Comparison of ENCODE assay signal across 16 mouse cellular contexts in the genomic region with DNA sequence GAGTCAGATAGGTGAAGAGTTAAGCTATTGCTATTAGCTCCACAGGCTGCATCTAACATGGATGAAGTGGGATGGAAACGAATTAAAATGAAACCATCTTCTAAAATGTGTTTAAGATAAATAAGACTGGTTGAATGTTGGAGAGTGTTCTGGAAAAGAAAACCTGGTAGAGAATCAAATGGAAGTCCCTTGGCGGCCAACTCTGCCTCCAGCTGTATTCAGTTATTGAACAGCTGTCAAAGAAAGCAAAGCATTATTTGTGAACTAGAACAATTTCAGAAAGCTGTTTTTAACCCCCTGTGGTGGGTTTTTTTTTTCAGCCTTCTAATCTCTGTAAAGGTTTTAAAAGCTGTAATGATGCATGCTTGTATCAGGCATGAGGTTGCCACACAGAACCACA. TPM values are rescaled to one million over a fixed set of nuclear protein-coding genes. Genes with fewer than 3 reads are reported as not detected.
A peak's percentile ranks its signal among the peaks of the same experiment; 100 is the strongest.
DNase-seq lines count a peak whose midpoint lies in the region; ATAC-seq and TF ChIP-seq lines count a peak whose summit lies in the region.
"Had no signal": no experiment of that assay in that cellular context is flagged by ENCODE, and none has a peak within 500 bp of the region (broad histone marks: within the 10 kb centered on the region; RNA-seq: fewer than 3 reads in every experiment).

No protein-coding gene starts in this region.

- TF ChIP-seq CTCF in cerebellum, adult 2 months (IDR thresholded peaks at IDR 0.05; ENCODE audit: borderline replicate concordance, insufficient read depth, low read depth, low read length) = no peak

- no peak overlapping the region for H3K9ac ChIP-seq in heart, embryonic 16.5 days (ENCODE audit: low read length)
- H3K9ac ChIP-seq in limb, embryonic 14.5 days (ENCODE audit: low read depth, low read length, severe bottlenecking) = no peak overlapping the region
- H3K9ac ChIP-seq in neural tube, embryonic 14.5 days (replicated peaks; ENCODE audit: low read depth, low read length) = no peak overlapping the region
- H3K9ac ChIP-seq in neural tube, embryonic 15.5 days (replicated peaks) = no peak overlapping the region
- H3K9ac ChIP-seq: forebrain, embryonic 15.5 days; kidney, embryonic 15.5 days; liver, embryonic 13.5 days; neural tube, embryonic 12.5 days had no signal

- peak overlapping the region; percentile 35; the same call in 1 of the 2 replicates for H3K27ac ChIP-seq in heart, embryonic 16.5 days (ENCODE audit: low read length)
- H3K27ac ChIP-seq in limb, embryonic 14.5 days (replicated peaks; ENCODE audit: low read depth, low read length) = no peak overlapping the region
- no peak overlapping the region for H3K27ac ChIP-seq in limb, embryonic 10.5 days
- H3K27ac ChIP-seq in neural tube, embryonic 14.5 days (ENCODE audit: low read depth, low read length) = 0 out of 2 replicates have a peak overlapping the region, but pooled peaks have one; percentile 10
- H3K27ac ChIP-seq in neural tube, embryonic 15.5 days (replicated peaks) = no peak overlapping the region; the same call in 1 of the 2 replicates
- H3K27ac ChIP-seq in cerebellum, adult 2 months (ENCODE audit: insufficient read depth, low read length) = no peak overlapping the region
- H3K27ac ChIP-seq: forebrain, embryonic 15.5 days; kidney, embryonic 15.5 days; liver, embryonic 13.5 days; neural tube, embryonic 12.5 days had no signal

- H3K9me3 ChIP-seq in heart, embryonic 16.5 days (replicated peaks; ENCODE audit: control insufficient read depth, low read length) = no peaks in the 10 kb centered on the region
- H3K9me3 ChIP-seq in limb, embryonic 14.5 days (ENCODE audit: control insufficient read depth, low read length) = no peaks in the 10 kb centered on the region
- H3K9me3 ChIP-seq in limb, embryonic 10.5 days (replicated peaks) = no peaks in the 10 kb centered on the region
- H3K9me3 ChIP-seq in neural tube, embryonic 14.5 days (ENCODE audit: control insufficient read depth, low read length) = no peaks in the 10 kb centered on the region
- no peaks in the 10 kb centered on the region for H3K9me3 ChIP-seq in neural tube, embryonic 15.5 days (replicated peaks)
- H3K9me3 ChIP-seq: forebrain, embryonic 15.5 days; kidney, embryonic 15.5 days; liver, embryonic 13.5 days; neural tube, embryonic 12.5 days had no signal

- H3K27me3 ChIP-seq in heart, embryonic 16.5 days (ENCODE audit: control insufficient read depth, insufficient read depth, low read length) = no peaks in the 10 kb centered on the region
- H3K27me3 ChIP-seq in limb, embryonic 14.5 days (ENCODE audit: control insufficient read depth, insufficient read depth, low read length) = no peaks in the 10 kb centered on the region
- H3K27me3 ChIP-seq in limb, embryonic 10.5 days (ENCODE audit: low read depth, poor library complexity, severe bottlenecking) = no peaks in the 10 kb centered on the region
- H3K27me3 ChIP-seq in neural tube, embryonic 14.5 days (ENCODE audit: control insufficient read depth, insufficient read depth, low read length) = no peaks in the 10 kb centered on the region
- H3K27me3 ChIP-seq in neural tube, embryonic 15.5 days (replicated peaks) = no peaks in the 10 kb centered on the region
- no peaks in the 10 kb centered on the region for H3K27me3 ChIP-seq in cerebellum, adult 2 months (ENCODE audit: control insufficient read depth, insufficient read depth, low read length)
- H3K27me3 ChIP-seq: forebrain, embryonic 15.5 days; kidney, embryonic 15.5 days; liver, embryonic 13.5 days; neural tube, embryonic 12.5 days had no signal

- no peak for DNase-seq in heart, adult 11 months
- peak; percentile 60 for DNase-seq in limb, embryonic 14.5 days (ENCODE audit: low spot score)
- DNase-seq in limb, embryonic 10.5 days (ENCODE audit: low spot score) = no peak
- no peak for DNase-seq in cerebellum, adult 2 months
- DNase-seq: adrenal gland, adult 8-10 months; cerebellum, postnatal 14 days; left cerebral cortex, postnatal 4 days; liver, embryonic 13.5 days; thymus, postnatal 4 days had no signal

- H3K4me1 ChIP-seq in heart, embryonic 16.5 days (ENCODE audit: control insufficient read depth, insufficient read depth, low read length) = peaks cover 38% of the 10 kb centered on the region
- H3K4me1 ChIP-seq in limb, embryonic 14.5 days (ENCODE audit: control insufficient read depth, insufficient read depth, low read length) = peaks cover 32% of the 10 kb centered on the region
- peaks cover 21% of the 10 kb centered on the region for H3K4me1 ChIP-seq in limb, embryonic 10.5 days
- H3K4me1 ChIP-seq in neural tube, embryonic 14.5 days (ENCODE audit: control insufficient read depth, insufficient read depth, low read length) = peaks cover 8% of the 10 kb centered on the region; the same call in 1 of the 2 replicates
- H3K4me1 ChIP-seq in neural tube, embryonic 15.5 days = peaks cover 30% of the 10 kb centered on the region
- H3K4me1 ChIP-seq in cerebellum, adult 2 months (ENCODE audit: control insufficient read depth, insufficient read depth, low read length) = peaks cover 12% of the 10 kb centered on the region; the same call in 1 of the 2 replicates
- H3K4me1 ChIP-seq: neural tube, embryonic 12.5 days had no signal

- WGBS in heart, embryonic 16.5 days = 83% methylated on average over 2 of the region's 2 CpGs
- 46% methylated on average over 2 of the region's 2 CpGs for WGBS in limb, embryonic 14.5 days
- 87% methylated on average over 2 of the region's 2 CpGs for WGBS in limb, embryonic 10.5 days
- 61% methylated on average over 2 of the region's 2 CpGs for WGBS in neural tube, embryonic 14.5 days
- WGBS in neural tube, embryonic 15.5 days = 59% methylated on average over 2 of the region's 2 CpGs
- 85% methylated on average over 2 of the region's 2 CpGs for WGBS in cerebellum, adult 2 months

- no peak for ATAC-seq in heart, embryonic 16.5 days (replicated peaks; ENCODE audit: extremely low read depth, insufficient read depth, low FRiP score)
- ATAC-seq in limb, embryonic 14.5 days (ENCODE audit: low FRiP score, low read depth) = no peak
- no peak for ATAC-seq in neural tube, embryonic 14.5 days (ENCODE audit: low read depth)
- no peak for ATAC-seq in neural tube, embryonic 15.5 days (ENCODE audit: low FRiP score)
- ATAC-seq: forebrain, embryonic 15.5 days; intestine, embryonic 16.5 days had no signal

- no peak for TF ChIP-seq POLR2A in limb, embryonic 14.5 days (IDR thresholded peaks at IDR 0.05; ENCODE audit: borderline replicate concordance, extremely low read depth, insufficient read depth, insufficient read length)
- TF ChIP-seq POLR2A in cerebellum, adult 2 months (IDR thresholded peaks at IDR 0.05; ENCODE audit: borderline replicate concordance, insufficient read depth, low read length) = no peak

- no peak overlapping the region for H3K4me2 ChIP-seq in heart, embryonic 16.5 days (ENCODE audit: low read depth, low read length)
- no peak overlapping the region for H3K4me2 ChIP-seq in limb, embryonic 14.5 days (replicated peaks; ENCODE audit: low read depth, low read length, severe bottlenecking)
- H3K4me2 ChIP-seq in neural tube, embryonic 14.5 days (ENCODE audit: low read depth, low read length) = no peak overlapping the region
- no peak overlapping the region for H3K4me2 ChIP-seq in neural tube, embryonic 15.5 days
- H3K4me2 ChIP-seq: forebrain, embryonic 15.5 days; kidney, embryonic 15.5 days; liver, embryonic 13.5 days; neural tube, embryonic 12.5 days had no signal

- H3K4me3 ChIP-seq in heart, embryonic 16.5 days (ENCODE audit: low read length) = no peak overlapping the region
- no peak overlapping the region for H3K4me3 ChIP-seq in limb, embryonic 14.5 days (replicated peaks; ENCODE audit: low read length)
- no peak overlapping the region for H3K4me3 ChIP-seq in limb, embryonic 10.5 days
- H3K4me3 ChIP-seq in neural tube, embryonic 14.5 days (ENCODE audit: low read depth, low read length) = no peak overlapping the region
- H3K4me3 ChIP-seq in neural tube, embryonic 15.5 days (replicated peaks) = no peak overlapping the region
- no peak overlapping the region for H3K4me3 ChIP-seq in cerebellum, adult 2 months (replicated peaks; ENCODE audit: insufficient read depth, low read depth, low read length)
- H3K4me3 ChIP-seq: forebrain, embryonic 15.5 days; kidney, embryonic 15.5 days; liver, embryonic 13.5 days; neural tube, embryonic 12.5 days had no signal

- H3K36me3 ChIP-seq in heart, embryonic 16.5 days (ENCODE audit: control insufficient read depth, insufficient read depth) = no peaks in the 10 kb centered on the region
- no peaks in the 10 kb centered on the region for H3K36me3 ChIP-seq in limb, embryonic 14.5 days (ENCODE audit: control insufficient read depth, insufficient read depth, low read length)
- no peaks in the 10 kb centered on the region for H3K36me3 ChIP-seq in limb, embryonic 10.5 days
- no peaks in the 10 kb centered on the region for H3K36me3 ChIP-seq in neural tube, embryonic 14.5 days (ENCODE audit: control insufficient read depth, insufficient read depth, low read length)
- H3K36me3 ChIP-seq in neural tube, embryonic 15.5 days = no peaks in the 10 kb centered on the region
- H3K36me3 ChIP-seq: forebrain, embryonic 15.5 days; kidney, embryonic 15.5 days; liver, embryonic 13.5 days; neural tube, embryonic 12.5 days had no signal

RNA-seq across cellular contexts. Expression of gene Fam171a1, which starts 41.0 kb away (rescaled TPM):
- polyA plus RNA-seq in heart, embryonic 16.5 days (2015; fragmentation: Nextera tagmentation; extraction: Ambion mirVana) = 21.6 and 26.5 TPM in 2 replicates
- 32.7 and 33.7 TPM in 2 replicates for polyA plus RNA-seq in limb, embryonic 14.5 days (2012; rRNA removed)
- polyA plus RNA-seq in limb, embryonic 14.5 days (2014; fragmentation: Nextera tagmentation; extraction: Ambion mirVana) = 31.7 and 38.1 TPM in 2 replicates
- polyA plus RNA-seq in limb, embryonic 10.5 days (2016; fragmentation: Nextera tagmentation; extraction: Ambion mirVana) = 35.8 and 40.7 TPM in 2 replicates
- 44.5 and 60.4 TPM in 2 replicates for polyA plus RNA-seq in neural tube, embryonic 14.5 days (2014; fragmentation: Nextera tagmentation; extraction: Ambion mirVana)
- 48.3 and 49.9 TPM in 2 replicates for polyA plus RNA-seq in neural tube, embryonic 15.5 days (2015; fragmentation: Nextera tagmentation; extraction: Ambion mirVana)
- 26.6 and 29.1 TPM in 2 replicates for polyA plus RNA-seq in cerebellum, adult 2 months (2012; rRNA removed)

Comparison
In these comparisons a context has a peak if more than half of its experiments do, and no peak if none do; other contexts are left out.
1. H3K27ac ChIP-seq: peak in heart, embryonic 16.5 days (single experiment) and neural tube, embryonic 14.5 days (single experiment); none in limb, embryonic 14.5 days (single experiment), limb, embryonic 10.5 days (single experiment), neural tube, embryonic 15.5 days (single experiment) and cerebellum, adult 2 months (single experiment).